Mouse (Mus musculus) right cerebral cortex, postnatal 25 days (tissue): ENCODE measurements around the gene Myd88.
A peak's percentile ranks its signal among the peaks of the same experiment; 100 is the strongest.
"Not testable (repeated sequence)": the region's sequence is repeated elsewhere in the genome, so short reads cannot be mapped to it uniquely, and the experiment has no call there.

Source experiments
- DNase-seq: peaks from one replicate; pipeline ENCODE4 v3.0.0; 2022

Gene Myd88

DNA sequence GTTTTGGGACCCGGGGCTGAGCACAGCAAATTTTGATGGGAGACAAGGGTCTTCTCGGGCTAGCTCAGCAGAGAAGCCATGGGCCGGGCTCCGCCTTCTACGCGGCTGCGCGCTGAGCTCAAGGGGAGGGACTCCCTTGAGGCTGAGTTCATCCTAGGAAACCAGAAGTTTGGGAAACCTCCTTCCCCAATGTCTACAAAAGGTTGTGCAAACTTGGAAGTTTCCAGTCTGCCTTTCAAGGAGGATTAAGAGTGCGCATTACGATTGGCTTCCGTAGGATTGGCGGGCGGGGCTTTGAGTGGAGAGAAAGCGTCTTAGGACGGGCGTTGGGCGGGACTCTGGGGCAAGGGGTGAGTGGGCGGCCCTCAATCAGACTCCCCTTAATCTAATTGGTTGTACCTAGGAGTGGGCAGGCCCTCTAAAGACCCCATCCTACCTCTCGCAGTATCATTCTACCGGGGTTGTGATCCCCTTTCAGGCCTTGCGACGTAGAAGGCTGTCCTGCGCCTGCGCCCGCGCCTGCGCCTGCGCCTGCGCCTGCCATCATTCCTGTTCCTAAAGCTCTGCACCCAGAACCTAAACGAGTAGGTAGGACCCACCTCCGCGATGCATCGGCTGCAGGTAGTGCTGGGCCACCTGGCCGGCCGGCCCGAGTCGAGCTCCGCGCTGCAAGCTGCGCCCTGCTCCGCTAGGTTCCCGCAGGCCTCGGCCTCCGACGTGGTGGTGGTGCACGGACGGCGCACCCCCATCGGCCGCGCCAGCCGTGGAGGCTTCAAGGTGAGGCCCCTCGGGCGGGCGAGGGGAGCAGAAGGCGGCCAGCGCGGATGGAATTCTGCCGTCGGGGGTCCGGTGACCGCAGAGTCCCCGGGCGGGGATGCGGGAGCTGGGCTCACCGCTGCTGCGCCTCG lies at the start of gene Myd88:
Myd88 (minus strand) TSS at position 503 of the 908 bp plus-strand sequence.
- DNase-seq, result peak; percentile 96

DNA sequence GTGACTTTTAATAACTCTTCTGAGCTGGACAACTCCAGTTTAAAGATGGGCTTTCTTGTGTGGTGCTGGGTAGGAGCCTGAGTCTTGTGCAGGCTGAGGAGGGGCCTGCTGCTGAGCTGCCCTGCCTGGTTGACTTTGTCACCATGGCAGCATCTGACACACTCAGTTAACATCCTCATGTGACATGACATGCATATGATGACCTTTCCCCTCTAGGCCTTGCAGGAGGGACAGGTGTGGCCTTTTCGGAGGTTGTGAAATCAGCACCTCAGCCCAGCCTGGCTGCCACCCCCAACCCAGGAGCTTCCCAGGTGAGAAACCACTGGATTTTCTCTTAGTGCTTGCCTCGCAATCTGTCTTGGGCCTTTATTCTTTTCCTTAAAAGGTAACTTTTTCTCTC lies 49.0 kb upstream of the Myd88 start:
- no peak for DNase-seq

DNA sequence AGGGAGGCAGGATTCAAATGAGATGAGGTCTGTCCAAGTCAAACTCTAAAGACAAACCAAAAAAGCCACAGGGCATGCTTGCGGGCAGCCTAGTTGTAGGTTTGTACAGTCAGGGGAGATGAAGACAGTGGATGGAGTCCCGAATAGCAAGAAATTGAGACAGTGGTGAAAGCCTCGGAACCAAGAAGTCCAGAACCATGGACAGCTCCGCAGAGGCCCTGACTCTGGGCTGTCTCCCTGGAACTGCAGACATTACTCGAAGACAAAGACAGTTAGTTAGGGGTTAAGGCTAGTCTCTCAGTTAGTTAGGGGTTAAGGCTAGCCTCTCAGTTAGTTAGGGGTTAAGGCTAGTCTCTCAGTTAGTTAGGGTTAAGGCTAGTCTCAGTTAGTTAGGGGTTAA lies 47.7 kb upstream of the Myd88 start:
- no peak for DNase-seq

DNA sequence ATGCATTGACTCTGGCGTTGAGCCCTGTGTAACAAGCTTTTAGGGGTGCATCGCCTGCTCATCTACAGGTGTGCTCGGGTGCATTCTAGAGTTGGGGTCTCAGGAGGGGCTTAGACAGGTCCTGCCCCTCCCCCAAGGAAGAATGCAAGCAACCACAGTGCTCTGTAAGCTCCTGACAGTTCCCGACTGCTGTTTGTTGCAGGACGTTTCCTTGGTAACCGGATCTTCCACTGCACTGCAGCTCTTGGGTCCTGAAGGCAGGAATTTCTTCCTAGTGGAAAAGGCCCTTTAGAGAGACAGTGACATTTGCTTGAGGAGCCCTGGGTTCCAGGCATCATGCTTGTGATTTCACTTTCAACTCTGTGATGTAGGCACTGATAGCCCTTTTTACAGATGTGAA lies 41.4 kb upstream of the Myd88 start:
- DNase-seq, result peak; percentile 17

DNA sequence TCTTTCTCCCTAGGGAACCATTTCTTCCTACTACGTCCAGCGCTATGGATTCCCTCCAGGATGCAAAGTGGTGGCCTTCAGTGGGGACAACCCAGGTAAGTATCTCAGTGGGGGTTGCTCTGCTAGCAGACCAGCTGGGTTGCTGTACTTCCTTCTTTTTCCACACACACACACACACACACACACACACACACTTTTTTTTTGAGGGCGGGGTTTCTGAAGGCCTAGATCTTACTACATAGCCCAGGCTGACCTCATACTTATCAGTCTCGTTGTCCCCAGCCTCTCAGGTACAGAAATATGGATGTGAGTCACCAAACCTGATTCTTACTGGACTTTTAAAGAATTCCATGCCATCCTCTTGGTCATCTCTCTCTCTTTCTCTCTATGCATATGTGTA lies 37.0 kb upstream of the Myd88 start:
- no peak for DNase-seq

DNA sequence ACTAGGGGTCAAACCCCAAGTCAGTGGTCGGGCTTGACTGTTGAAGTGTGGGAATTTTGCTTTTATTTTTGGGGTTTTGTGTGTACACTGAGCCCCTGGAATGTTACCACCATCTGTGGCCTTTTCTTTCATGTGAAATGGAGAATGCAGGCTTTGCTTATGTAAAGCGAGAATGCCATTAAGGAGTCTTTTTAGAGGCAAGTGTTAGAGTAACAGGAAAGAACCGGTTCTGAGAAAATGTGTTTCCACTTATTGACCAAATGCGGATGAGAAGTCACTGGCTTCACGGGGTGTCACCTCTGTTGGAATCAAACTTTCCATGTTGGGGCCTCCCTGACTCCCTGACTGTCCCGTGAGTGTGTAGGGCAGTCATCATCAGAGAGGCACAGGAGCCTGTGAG lies 34.3 kb upstream of the Myd88 start:
- DNase-seq, result no peak

DNA sequence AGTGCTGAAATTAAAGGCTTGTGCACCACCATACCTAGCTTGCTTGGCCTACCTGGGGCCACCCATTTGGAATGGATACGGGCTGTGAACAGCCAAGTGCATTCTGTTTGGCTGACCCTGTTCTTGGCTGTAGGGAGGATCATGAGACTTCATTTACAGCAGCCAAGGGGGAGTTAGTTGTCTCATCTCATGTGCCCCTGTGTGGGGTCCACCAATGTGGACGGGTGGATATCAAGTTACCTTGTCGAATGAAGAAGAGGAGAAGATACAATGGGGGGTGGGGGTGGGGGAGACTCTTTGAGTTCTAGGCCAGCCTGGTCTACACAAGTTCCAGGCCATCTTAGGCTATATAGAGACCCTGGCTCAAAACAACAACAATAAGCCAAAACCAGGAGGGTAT lies 33.8 kb upstream of the Myd88 start:
- no peak for DNase-seq

DNA sequence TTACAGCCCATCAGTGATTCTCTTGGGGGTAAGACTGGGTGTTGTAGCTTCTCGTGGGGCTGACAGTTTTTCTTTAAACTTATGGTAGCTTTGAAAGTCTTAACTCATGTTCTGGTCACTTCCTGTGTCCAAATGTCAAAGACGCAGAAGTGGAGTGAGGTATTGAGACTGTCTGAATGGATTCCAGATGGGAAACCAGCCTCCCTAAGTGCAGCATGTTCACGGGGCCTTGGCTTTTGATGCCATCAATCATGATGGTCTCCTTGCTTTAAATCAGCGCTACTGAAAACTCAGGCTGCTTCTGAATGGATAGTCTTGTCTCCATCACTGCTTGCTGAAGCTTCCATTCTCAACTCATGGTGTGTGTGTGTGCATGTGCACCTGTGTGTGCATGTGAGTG lies 30.0 kb upstream of the Myd88 start:
- no peak for DNase-seq

DNA sequence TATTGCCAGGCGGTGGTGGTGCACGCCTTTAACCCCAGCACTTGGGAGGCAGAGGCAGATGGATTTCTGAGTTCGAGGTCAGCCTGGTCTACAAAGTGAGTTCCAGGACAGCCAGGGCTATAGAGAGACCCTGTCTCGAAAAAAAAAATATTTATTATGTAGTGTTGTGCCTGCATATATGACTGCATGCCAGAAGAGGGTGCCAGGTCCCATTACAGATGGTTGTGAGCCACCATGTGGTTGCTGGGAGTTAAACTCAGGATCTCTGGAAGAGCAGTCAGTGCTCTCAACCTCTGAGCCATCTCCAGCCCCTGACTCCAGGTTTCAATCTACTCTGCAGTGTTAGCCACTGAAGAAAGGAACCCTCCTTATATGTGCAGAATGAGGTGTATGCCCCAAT lies 29.6 kb upstream of the Myd88 start:
- DNase-seq, result not testable (repeated sequence)

DNA sequence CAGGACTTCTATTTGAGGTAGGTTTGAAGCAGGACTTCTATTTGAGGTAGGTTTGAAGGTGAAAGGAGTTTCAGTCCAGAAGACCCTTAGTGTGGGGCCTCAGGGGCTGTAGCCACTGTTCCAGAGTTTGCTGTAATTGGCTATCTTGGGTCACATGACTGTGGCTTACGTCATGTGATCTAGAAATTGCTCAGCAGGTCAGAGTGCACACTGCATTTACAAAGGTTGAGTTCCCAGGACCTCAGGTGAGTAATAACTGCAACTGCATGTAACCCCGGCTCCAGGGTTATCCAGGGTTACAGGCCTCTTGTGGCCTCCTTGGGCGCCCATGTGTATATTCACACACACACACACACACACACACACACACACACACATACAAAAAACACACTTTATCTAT lies 27.2 kb upstream of the Myd88 start:
- no peak for DNase-seq

DNA sequence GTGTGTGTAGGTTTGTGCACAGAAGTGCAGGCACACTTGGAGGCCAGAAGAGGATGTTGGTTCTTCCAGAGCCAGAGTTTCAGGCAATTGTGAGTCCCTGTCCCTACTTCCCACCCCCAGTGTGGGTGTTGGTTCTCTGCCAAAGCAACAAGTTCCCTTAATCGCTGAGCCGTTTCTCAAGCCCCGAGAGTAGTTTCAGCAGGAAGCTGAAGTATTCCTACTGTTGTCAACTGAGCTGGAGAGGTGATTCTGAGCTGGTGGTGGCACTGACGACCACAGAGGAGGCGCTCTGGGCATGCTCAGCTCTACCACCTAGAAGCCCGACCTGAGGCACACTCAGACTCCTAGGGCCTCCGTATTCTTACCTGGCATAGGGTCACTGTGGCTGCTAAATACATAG lies 24.1 kb upstream of the Myd88 start, which contains the start of gene Slc22a14:
Slc22a14 (minus strand) TSS at position 270 of the 400 bp plus-strand sequence.
- DNase-seq, result no peak

DNA sequence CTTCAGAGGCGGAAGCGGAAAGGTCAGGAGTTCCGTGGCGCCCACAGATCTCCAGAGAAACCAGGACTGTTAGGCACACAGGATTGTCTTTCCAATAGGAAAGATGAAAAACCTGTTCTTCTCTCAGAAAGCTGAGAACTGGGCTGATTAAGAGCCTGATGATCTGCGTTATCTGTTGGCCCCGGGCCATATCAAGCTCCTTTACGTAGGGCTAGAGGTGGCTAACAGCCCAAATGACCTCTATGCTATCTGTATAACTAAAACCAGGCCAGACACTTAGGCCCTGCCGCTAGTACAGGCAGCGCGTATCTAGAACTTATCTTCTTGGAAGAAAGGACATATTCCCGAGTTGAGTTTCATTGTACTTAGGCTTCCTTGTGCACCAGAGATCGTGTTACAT lies 22.0 kb upstream of the Myd88 start:
- no peak for DNase-seq

DNA sequence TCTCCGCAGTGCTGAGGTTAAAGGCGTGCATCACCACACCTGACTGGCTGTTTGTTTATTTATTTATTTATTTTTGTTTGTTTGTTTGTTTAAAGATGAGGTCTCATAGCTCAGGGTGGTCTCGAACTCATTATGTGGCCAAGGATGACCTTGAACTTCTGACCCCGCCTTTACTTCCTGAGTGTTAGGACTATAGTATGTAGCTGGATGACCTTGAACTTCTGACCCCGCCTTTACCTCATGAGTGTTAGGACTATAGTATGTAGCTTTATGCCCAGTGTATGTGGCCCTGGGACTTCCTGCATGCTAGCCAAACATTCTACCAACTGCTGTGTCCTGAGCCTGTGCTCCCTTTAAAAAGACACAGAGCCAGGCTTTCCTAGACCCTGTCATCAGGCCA lies 20.2 kb upstream of the Myd88 start:
- DNase-seq, result no peak

DNA sequence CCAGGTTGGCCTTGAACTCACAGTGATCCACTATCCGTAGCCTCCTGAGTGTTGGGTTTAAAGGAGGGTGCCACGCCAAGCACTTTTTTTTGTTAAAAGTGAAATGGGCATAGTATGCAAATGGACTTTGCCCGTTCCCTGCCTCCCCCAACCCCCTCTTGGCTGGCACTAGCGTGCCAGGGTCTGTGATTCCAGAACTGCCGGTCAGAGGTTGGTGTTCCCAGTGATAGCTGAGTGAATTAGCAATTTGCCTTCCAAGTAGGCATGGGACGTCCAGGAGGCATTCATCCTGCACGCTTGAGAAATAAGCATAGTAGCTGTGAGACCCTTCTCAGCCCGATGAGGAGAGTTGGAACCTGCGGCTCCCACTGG lies 16.8 kb upstream of the Myd88 start:
- no peak for DNase-seq

DNA sequence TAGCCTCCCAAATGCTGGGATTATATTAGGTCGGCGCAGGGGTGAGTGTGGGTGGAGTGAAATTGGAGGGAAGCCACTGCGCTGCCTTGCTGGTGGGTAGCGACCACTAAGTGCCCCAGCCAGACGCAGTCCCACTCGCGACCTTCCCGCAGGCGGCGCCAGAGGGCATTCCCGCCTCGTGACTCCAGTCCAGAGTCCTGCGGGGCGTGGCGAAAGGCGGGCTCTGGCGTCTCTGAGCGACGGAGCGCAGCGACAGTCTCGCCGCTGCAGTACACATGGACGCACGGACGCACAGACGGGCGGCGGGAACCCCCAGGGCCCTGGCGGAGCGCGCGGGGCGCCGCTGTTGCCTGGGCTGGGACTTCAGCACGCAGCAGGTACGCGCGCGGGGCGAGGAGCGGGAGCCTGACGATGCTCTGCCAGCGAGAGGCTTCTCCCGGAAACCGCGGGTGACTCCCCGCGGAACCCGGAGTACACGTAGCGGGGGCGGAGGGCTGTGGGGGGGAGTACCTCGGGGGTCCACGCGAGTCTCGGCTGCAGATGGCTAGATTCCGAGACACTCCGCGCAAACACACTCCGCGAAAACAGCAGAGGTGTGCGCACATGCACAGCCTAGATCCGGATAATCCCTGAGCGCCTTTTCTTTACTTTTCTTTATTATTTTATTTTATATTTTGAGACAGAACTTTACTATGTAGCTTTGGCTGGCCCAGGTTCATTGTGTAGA lies 16.3 kb upstream of the Myd88 start, which contains the start of gene Xylb:
Xylb (plus strand) TSS at position 51 of the 727 bp plus-strand sequence.
- peak; percentile 86 for DNase-seq

DNA sequence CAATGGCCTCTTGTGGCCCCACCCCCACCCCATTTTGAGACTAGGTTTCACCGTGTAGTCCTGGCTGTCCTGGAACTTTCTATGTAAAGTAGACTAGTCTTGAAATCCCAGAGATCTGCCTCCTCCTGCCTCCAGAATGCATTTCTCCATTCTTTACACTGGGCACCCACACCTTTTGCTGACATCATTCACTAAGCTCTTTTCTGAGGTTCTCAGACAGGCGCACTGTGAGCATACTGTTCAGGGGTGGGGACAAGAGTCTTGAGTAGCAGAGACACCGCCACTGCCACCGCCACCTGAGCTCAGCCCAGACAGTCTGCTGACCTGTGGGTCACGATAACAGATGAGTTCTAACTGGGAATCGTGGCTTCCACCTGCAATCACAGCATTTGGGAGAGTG lies 14.7 kb upstream of the Myd88 start:
- DNase-seq, result no peak

DNA sequence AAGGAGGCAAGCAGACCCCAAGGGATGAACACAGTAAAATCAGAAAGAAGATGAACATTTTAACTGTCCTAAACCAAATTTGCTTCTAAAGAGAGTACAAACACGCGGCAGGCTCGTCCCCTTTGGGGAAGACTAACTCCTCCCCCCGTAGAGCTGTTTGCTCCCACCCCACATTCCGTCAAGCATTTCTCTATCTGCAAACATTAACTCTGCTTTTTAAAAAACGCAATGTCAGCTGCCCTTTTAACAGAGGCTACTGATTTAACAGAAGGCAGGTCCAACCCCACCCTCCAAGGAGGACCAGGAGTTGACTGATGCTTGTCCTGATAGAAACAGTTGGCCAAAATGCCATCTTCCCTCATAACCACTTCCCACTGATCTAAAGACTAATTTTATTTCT lies 12.7 kb upstream of the Myd88 start:
- DNase-seq, result no peak

DNA sequence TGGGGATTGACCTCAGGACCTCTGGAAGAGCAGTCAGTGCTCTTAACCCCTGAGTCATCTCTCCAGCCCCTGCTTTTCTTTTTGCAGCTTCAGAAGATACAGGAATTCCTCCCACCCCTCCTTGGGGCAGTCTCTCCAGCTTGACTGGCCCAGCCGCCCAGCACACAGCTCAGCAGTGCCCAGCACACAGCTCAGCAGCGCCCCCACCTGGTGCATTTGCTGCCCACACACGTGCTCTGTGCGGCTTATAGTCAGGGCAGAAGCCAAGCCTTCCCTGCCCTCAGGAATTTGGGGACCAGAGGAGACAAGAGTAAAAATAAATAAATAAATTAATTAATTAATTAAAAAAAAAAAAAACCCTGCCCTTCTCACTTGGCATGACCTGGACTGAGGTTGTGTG lies 10.8 kb upstream of the Myd88 start:
- DNase-seq, result peak; percentile 50

DNA sequence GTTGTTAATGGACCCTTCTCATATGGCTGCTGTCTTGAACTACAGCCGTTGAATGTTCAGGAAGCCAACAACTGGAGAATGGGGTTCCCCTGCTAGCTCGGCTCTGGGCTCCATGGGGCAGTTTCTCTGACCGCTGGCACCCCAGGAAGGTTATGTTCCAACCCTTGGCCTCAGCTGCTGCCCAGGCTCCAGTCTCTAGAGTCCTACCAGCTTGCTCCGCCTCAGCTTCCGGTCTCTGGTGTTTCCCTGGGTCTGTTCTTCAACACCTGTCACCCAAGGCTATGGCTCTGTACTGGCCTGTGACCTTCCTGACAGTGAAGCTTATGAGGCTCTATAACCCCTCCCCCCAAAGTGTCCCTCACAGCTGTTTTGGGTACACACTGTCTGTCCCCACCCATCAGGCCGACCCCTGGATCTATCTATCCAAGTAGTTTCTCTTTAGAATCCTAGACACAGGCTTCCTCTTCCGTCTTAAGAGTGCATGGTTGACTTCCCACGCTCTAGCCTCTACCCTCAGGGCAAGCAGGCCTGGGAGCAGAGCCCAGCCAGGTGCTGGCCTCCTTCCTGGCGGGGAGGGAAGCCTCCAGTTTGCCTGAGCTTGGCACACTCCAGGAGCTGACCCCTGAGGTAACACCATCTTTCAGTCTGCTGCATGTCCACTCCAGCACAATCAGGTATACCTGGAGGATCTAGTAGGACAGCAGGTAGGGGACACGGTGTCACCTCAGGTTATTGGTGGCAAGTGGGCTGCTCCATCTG lies 9.9 kb upstream of the Myd88 start:
- no peak for DNase-seq

DNA sequence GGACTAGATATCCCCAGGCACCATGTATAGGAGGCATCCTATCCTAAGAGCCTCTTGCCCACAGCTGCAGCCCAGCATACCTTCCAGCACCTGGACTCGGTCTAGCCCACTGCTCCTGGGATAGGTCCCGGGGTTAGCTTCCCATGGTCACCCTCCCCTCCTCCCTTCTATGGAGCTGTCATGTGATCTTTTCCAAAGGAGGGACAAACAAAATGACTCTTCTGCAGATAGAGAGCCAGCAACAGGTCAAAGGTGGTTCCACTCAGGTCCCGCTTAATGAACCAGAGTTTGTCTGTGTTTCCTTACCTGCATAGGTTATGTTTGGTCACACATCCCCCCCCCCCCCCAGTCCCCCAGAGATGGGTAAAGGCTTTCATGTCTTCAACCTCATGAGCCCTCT lies 9.3 kb upstream of the Myd88 start:
- DNase-seq, result no peak

DNA sequence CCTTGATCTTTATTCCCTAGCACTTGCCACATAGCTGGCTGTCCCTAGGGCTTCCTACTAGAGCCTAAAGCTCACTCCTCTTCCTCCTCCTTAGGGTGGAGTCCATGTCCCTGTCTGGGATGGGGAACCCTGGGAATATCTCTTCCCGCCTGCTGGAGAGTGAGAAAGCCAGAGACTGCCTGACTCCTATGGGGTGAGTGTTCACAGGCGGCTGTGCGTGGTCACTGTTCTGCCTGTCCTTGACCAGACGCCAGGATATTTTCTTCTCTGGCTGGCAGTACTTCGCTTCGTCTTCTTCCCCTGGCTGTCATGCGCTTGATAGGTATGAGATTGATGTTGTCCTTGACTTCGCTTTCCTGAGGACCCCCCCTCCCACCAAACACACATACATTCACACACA lies 5.2 kb upstream of the Myd88 start:
- DNase-seq, result no peak

DNA sequence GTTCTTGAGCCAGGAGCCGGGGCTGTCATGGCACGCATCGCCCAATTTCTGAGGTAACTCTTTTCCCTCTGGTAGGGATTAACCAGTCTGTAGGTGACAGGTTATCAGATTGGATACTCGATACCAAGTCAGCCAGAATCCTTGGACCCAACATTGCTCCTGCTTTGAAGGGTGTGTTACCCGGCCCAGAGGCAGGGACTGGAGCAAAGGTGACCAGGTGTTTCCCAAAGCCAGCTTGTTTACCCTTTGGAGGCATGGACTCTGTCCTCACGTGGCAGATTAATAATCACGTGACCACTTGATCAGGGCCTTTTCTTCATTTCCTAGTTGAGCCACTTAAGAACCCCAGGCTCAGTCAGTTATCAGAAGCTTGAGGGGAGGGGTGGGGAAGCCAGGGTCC lies 1.5 kb upstream of the Myd88 start:
- DNase-seq, result no peak

DNA sequence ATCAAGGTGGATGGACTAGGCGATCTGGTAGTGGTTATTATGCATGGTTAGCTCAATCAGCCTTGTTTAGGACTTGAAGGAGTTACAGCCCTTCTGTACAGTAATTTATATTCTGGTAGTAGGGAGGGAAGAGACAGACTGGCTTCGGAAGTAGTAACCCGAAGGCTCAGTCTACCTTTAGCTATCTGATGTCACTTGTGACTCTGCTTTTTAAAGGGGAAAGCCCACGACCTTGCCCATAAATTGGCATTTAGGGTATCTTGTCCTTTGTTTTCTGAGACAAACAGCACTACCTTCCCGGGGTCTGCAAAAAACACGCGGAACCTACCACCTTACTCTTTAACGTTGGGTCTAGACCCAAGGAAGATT lies 1.0 kb downstream of the Myd88 start:
- DNase-seq, result no peak
